Mouse (Mus musculus): Measurements from ENCODE around the gene Stxbp1.

Gene Stxbp1

GRCm38 (mm10) chr2:32838147-32838884 is 8.7 kb downstream of the Stxbp1 start:
- no peak for DNase-seq (ENCODE audit: low read depth)

- no peak for DNase-seq (ENCODE audit: low read depth)
These were observed 11.5 kb downstream of the Stxbp1 start for GRCm38 (mm10) chr2:32835588-32835987.

GRCm38 (mm10) chr2:32834496-32834895 is 12.5 kb downstream of the Stxbp1 start:
- DNase-seq (ENCODE audit: low read depth) = no peak

- no peak for DNase-seq (ENCODE audit: low read depth)
These were observed 17.9 kb downstream of the Stxbp1 start for GRCm38 (mm10) chr2:32828979-32829676.

GRCm38 (mm10) chr2:32825796-32826195 is 21.2 kb downstream of the Stxbp1 start:
- no peak for DNase-seq (ENCODE audit: low read depth)

GRCm38 (mm10) chr2:32824778-32825177 is 22.3 kb downstream of the Stxbp1 start:
- DNase-seq (ENCODE audit: low read depth) = no peak

- no peak for DNase-seq (ENCODE audit: low read depth)
These were observed 22.9 kb downstream of the Stxbp1 start for GRCm38 (mm10) chr2:32824181-32824580.

GRCm38 (mm10) chr2:32823579-32824154 is 23.4 kb downstream of the Stxbp1 start:
- no peak for DNase-seq (ENCODE audit: low read depth)

GRCm38 (mm10) chr2:32823153-32823552 is 23.9 kb downstream of the Stxbp1 start:
- no peak for DNase-seq (ENCODE audit: low read depth)

- DNase-seq (ENCODE audit: low read depth) = no peak
These were observed 24.4 kb downstream of the Stxbp1 start for GRCm38 (mm10) chr2:32822643-32823042.

GRCm38 (mm10) chr2:32821041-32821802 is 25.8 kb downstream of the Stxbp1 start:
- DNase-seq (ENCODE audit: low read depth) = peak; percentile 44

- no peak for DNase-seq (ENCODE audit: low read depth)
These were observed 28.8 kb downstream of the Stxbp1 start for GRCm38 (mm10) chr2:32818208-32818607.

- DNase-seq (ENCODE audit: low read depth) = no peak
These were observed 29.5 kb downstream of the Stxbp1 start for GRCm38 (mm10) chr2:32817589-32817988.

- DNase-seq (ENCODE audit: low read depth) = no peak
These were observed 30.0 kb downstream of the Stxbp1 start for GRCm38 (mm10) chr2:32816946-32817581.

- DNase-seq (ENCODE audit: low read depth) = no peak
These were observed 30.5 kb downstream of the Stxbp1 start for GRCm38 (mm10) chr2:32816497-32816896.

GRCm38 (mm10) chr2:32811959-32812358 is 35.1 kb downstream of the Stxbp1 start:
- DNase-seq (ENCODE audit: low read depth) = no peak

- DNase-seq (ENCODE audit: low read depth) = no peak
These were observed 38.1 kb downstream of the Stxbp1 start for GRCm38 (mm10) chr2:32808816-32809566.

GRCm38 (mm10) chr2:32798251-32798962 is 48.6 kb downstream of the Stxbp1 start:
- no peak for DNase-seq (ENCODE audit: low read depth)

- no peak for DNase-seq (ENCODE audit: low read depth)
These were observed 51.2 kb downstream of the Stxbp1 start for GRCm38 (mm10) chr2:32795748-32796418.

- DNase-seq (ENCODE audit: low read depth) = no peak
These were observed 55.7 kb downstream of the Stxbp1 start for GRCm38 (mm10) chr2:32791297-32791696.

All from c-Kit-positive CD71-negative TER-119-negative erythroid progenitor cells, embryonic 14.5 days (primary cell).